Mouse (Mus musculus) lung, postnatal 0 days (tissue): ENCODE measurements at regions not wholly inside any gene's neighbourhood (a gene's known extent, or its start where the extent isn't known, plus 50 kb on each side); places are given as distances from the start of the nearest gene placed in this dataset.

Source experiments
- ATAC-seq: fragments of 200-750 bp; cut with Nextera tagmentation; 2 replicates; pipeline ENCODE4 v1.8.0; 2017; ENCODE audit warnings: moderate library complexity
- DNase-seq: peaks from one replicate; pipeline ENCODE4 v3.0.0-alpha.2; 2016; ENCODE audit warnings: low spot score
- H3K27ac ChIP-seq: fragments of 300-500 bp; sonication (generic); 2 replicates; pipeline ENCODE4 v1.5.1; 2014; ENCODE audit warnings: antibody characterized with exemption, mild to moderate bottlenecking, low read length, mixed read lengths
- H3K27me3 ChIP-seq: fragments of 300-500 bp; sonication (generic); replicated peaks from 2 replicates; pipeline ENCODE4 v1.6.1; 2014; ENCODE audit warnings: low read length, mixed read lengths; ENCODE audit not compliant: insufficient read depth
- H3K36me3 ChIP-seq: fragments of 300-500 bp; sonication (generic); 2 replicates; pipeline ENCODE4 v1.6.1; 2014; ENCODE audit warnings: low read length, mixed read lengths; ENCODE audit not compliant: insufficient read depth
- H3K4me1 ChIP-seq: fragments of 300-500 bp; sonication (generic); 2 replicates; pipeline ENCODE4 v1.6.1; 2014; ENCODE audit warnings: antibody characterized with exemption, low read depth, low read length, mixed read lengths; ENCODE audit not compliant: insufficient read depth
- H3K4me2 ChIP-seq: fragments of 300-500 bp; sonication (generic); replicated peaks from 2 replicates; pipeline ENCODE4 v1.6.1; 2014; ENCODE audit warnings: low read depth, mild to moderate bottlenecking, low read length, moderate library complexity, mixed read lengths
- H3K4me3 ChIP-seq: fragments of 300-500 bp; sonication (generic); 2 replicates; pipeline ENCODE4 v1.5.1; 2014; ENCODE audit warnings: low read depth, low read length
- H3K9ac ChIP-seq: fragments of 300-500 bp; sonication (generic); replicated peaks from 2 replicates; pipeline ENCODE4 v1.6.1; 2014; ENCODE audit warnings: low read depth, mild to moderate bottlenecking
- H3K9me3 ChIP-seq: fragments of 300-500 bp; sonication (generic); 2 replicates; pipeline ENCODE4 v1.6.1; 2016; ENCODE audit warnings: low read length, mixed read lengths
- CTCF ChIP-seq: IDR thresholded peaks from 2 replicates; pipeline ENCODE4 v1.5.1; 2016; ENCODE audit warnings: antibody characterized with exemption, mild to moderate bottlenecking
- EP300 ChIP-seq: IDR thresholded peaks from 2 replicates; pipeline ENCODE4 v1.6.1; 2016; ENCODE audit warnings: antibody characterized with exemption, mild to moderate bottlenecking, control low read depth
- WGBS: fragments of 180-500 bp; shearing (Covaris S2); extraction: QIAGEN DNeasy Blood & Tissue Kit; methylation state at CpG from one replicate; pipeline ENCODE4 v1.1.7; 2014; 5-methylcytosine and 5-hydroxymethylcytosine counted together

DNA sequence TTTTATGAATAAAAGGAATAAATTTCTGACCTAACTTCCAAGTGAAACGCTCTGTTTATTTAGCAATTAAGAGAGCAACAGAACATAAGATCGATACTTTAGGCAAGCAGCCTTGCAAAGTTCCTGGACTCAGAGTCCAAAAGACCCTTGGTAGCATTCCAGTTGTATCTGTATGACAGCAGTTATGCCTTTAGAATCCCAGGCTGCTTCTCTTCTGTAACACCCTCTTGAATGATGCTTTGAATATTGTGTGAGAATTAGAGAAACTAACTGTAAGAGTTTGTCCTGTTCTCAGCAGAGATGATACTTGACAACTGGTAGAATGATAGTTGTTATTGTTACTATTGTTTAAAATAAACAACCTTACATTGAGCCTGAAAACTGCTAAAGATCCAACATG lies 148.2 kb upstream of the Thbs1 start:
- ATAC-seq (no peak), DNase-seq (peak; percentile 55)
- H3K4me3 ChIP-seq = no peak overlapping the region
- H3K4me2 ChIP-seq = no peak overlapping the region
- H3K9ac ChIP-seq = no peak overlapping the region
- TF ChIP-seq EP300 (no peak), CTCF (no peak)
- no peaks in the 10 kb centered on the region for H3K27me3 ChIP-seq
- H3K4me1 ChIP-seq = no peaks in the 10 kb centered on the region; the same call in 1 of the 2 replicates
- WGBS = 34% methylated on average over 2 of the region's 2 CpGs
- no peaks in the 10 kb centered on the region for H3K9me3 ChIP-seq
- no peak overlapping the region for H3K27ac ChIP-seq
- H3K36me3 ChIP-seq = no peaks in the 10 kb centered on the region

DNA sequence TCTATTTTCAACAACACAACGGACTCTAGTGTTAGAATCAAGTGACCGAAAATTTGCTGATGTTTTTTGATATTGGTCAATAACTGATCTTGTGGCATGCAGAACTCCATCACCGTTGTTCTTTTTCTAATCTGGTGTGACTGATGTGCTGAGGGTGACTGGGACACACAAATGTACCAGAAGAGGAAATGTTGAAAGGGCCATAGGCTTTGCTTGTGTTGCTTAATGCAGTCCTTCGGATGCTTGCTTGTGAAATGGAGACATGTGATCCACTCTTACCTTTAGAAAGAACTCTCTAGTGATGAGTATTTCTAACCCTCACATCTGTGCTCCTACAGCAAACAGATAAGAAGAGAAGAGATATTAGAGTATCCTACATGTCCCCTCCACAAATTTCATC lies 145.9 kb upstream of the Thbs1 start:
- TF ChIP-seq EP300 = peak; percentile 53; the same call in 1 of the 2 replicates
- TF ChIP-seq CTCF = no peak
- no peaks in the 10 kb centered on the region for H3K9me3 ChIP-seq
- H3K27ac ChIP-seq = no peak overlapping the region
- no peaks in the 10 kb centered on the region for H3K36me3 ChIP-seq
- H3K4me2 ChIP-seq = no peak overlapping the region
- ATAC-seq = no peak
- no peak overlapping the region for H3K9ac ChIP-seq
- H3K4me3 ChIP-seq = no peak overlapping the region
- H3K27me3 ChIP-seq = no peaks in the 10 kb centered on the region
- 84% methylated on average over 4 of the region's 4 CpGs for WGBS
- H3K4me1 ChIP-seq = no peaks in the 10 kb centered on the region; the same call in 1 of the 2 replicates
- DNase-seq = peak; percentile 26

DNA sequence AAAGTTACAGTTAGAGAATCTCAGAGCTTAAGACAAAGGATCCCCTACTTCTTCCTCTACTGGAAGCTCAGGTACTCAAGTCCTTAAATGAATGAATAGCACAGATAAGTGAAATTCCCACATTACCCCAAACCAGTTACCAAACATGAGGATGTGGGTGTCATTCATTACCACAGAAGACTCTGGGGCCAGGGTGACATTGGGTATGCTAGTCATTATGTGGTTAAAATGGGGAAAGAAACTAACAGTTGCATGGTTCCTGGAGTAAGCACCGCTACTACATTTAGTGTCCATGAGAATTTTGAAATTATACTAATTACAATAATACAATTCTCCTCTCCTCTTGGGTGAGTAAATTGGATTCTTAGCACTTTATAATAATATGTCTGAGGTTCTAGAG lies 142.9 kb upstream of the Thbs1 start:
- Histone ChIP-seq H3K4me1 (no peaks in the 10 kb centered on the region), H3K27ac (no peak overlapping the region), H3K9ac (no peak overlapping the region), H3K4me3 (no peak overlapping the region), H3K9me3 (no peaks in the 10 kb centered on the region), H3K27me3 (no peaks in the 10 kb centered on the region), H3K36me3 (no peaks in the 10 kb centered on the region), H3K4me2 (no peak overlapping the region)
- ATAC-seq (no peak), DNase-seq (no peak)
- TF ChIP-seq CTCF (no peak), EP300 (no peak)
- 97% methylated on average over 1 of the region's 1 CpGs for WGBS

DNA sequence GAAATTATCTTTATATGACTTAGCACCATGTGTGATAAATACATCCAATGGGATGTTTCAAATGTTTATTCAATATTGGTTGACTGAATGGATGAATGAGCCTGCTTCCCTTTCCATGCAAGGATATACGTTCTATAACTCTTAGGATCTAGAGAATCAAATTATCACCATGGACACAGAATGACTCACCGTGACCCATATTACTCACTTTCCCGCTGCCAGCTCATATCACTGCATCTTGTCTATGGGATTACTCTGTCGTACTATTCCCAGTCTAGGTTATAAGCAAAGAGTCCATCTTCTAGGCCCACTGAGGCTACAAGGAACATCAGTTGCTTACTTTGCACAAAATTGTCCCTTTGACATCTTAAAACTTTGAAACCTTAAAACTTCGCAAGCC lies 141.0 kb upstream of the Thbs1 start:
- no peak overlapping the region for H3K27ac ChIP-seq
- H3K4me1 ChIP-seq = no peaks in the 10 kb centered on the region
- TF ChIP-seq CTCF = no peak
- no peak for TF ChIP-seq EP300
- H3K27me3 ChIP-seq = no peaks in the 10 kb centered on the region
- H3K4me2 ChIP-seq = no peak overlapping the region
- H3K36me3 ChIP-seq = no peaks in the 10 kb centered on the region
- no peak for DNase-seq
- no peak for ATAC-seq
- WGBS = 88% methylated on average over 5 of the region's 5 CpGs
- H3K4me3 ChIP-seq = no peak overlapping the region
- no peak overlapping the region for H3K9ac ChIP-seq
- no peaks in the 10 kb centered on the region for H3K9me3 ChIP-seq

DNA sequence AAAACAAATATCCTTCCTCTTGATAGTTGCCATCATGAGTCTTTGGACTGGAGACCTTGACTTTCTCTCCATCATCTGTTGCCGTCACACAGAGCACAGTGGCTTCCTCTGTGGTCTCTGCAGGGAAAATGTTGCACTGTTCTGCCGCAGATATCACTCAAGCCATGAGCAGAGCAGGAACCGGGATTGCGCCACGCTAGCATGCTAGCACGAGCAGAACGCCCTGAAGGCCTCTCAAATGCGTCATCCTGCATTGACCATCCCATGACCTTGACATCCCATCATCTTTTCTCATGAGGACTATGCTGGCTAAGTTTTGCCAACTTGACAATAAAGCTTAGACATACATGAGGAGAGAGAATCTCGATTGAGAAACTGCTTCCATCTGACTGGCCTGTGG lies 134.6 kb upstream of the Thbs1 start:
- ATAC-seq (0 out of 2 replicates have a peak, but pooled peaks have one; percentile 19), DNase-seq (peak; percentile 48)
- Histone ChIP-seq H3K9me3 (no peaks in the 10 kb centered on the region), H3K4me1 (no peaks in the 10 kb centered on the region), H3K4me3 (no peak overlapping the region), H3K9ac (no peak overlapping the region), H3K36me3 (no peaks in the 10 kb centered on the region), H3K27me3 (no peaks in the 10 kb centered on the region), H3K4me2 (no peak overlapping the region), H3K27ac (no peak overlapping the region)
- 83% methylated on average over 9 of the region's 9 CpGs for WGBS
- no peak for TF ChIP-seq CTCF
- peak; percentile 31; the same call in 1 of the 2 replicates for TF ChIP-seq EP300

DNA sequence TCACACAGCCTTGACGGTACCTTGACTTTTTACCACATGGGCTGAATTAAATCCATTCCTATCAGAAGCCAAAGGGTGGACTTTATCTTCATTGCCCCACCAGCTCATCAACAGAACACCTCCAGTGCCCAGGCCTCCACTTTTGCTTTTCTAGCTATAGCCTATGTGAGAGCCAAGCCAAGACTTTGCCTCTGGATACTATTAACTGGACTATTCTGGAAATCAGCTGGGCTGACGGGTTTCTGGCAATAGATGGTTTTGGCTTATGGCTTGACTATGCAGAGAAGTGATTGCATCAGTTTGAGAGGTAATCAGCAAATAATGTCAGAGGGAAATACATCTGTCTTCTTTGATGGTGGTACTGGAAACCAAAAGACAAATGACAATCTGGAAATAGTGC lies 130.8 kb upstream of the Thbs1 start:
- Histone ChIP-seq H3K9me3 (no peaks in the 10 kb centered on the region), H3K36me3 (no peaks in the 10 kb centered on the region), H3K4me3 (no peak overlapping the region), H3K9ac (no peak overlapping the region), H3K4me2 (no peak overlapping the region), H3K4me1 (no peaks in the 10 kb centered on the region), H3K27me3 (no peaks in the 10 kb centered on the region), H3K27ac (no peak overlapping the region)
- WGBS = 77% methylated on average over 2 of the region's 2 CpGs
- 0 out of 2 replicates have a peak, but pooled peaks have one; percentile 37 for ATAC-seq
- peak; percentile 32 for DNase-seq
- TF ChIP-seq CTCF (no peak), EP300 (no peak)

DNA sequence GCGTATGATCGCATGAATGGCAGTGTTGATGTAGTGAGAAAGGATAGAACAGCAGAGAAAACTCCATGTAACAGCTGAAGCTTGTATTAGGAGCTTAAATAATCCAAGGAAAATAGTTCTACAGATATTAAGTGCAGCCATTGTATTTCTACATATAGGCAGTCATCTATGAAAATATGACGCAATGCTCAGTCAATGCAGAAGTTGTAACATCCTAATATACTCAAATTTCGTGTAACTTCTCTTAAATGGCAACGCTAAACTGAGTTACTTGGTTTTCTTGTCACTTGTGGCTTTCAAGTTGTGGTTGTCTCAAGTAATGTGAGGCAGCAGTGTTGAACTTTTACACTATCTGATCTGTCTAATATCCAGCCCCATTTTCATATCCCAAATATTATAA lies 127.1 kb upstream of the Thbs1 start:
- WGBS = 87% methylated on average over 5 of the region's 5 CpGs

More for the DNA sequence above, 127.1 kb upstream of the Thbs1 start:
- Histone ChIP-seq H3K9me3 (no peaks in the 10 kb centered on the region), H3K9ac (no peak overlapping the region), H3K27me3 (no peaks in the 10 kb centered on the region), H3K36me3 (no peaks in the 10 kb centered on the region), H3K4me3 (no peak overlapping the region), H3K4me1 (peaks cover 9% of the 10 kb centered on the region), H3K4me2 (no peak overlapping the region), H3K27ac (no peak overlapping the region)
- TF ChIP-seq EP300 (no peak), CTCF (no peak)
- peak; percentile 36 for DNase-seq
- ATAC-seq = no peak
